Mouse (Mus musculus) neutrophil, adult 5-6 weeks (primary cell): ENCODE results near the gene Tmem258. TPM values are rescaled to one million over a fixed set of nuclear protein-coding genes. Genes with fewer than 3 reads are reported as not detected.

Experiments
- ATAC-seq: fragments of 151-379, 151-347 bp; 2 replicates; pipeline ENCODE4 v1.8.0; 2017; ENCODE audit warnings: mild to moderate bottlenecking, moderate TSS enrichment; ENCODE audit not compliant: insufficient number of reproducible peaks, poor library complexity, low FRiP score, severe bottlenecking; ENCODE audit errors: extremely low read depth
- total RNA-seq: library from RNA; stranded (forward); fragments of 200-1000 nt; gene quantifications from 2 replicates; pipeline ENCODE4 v1.2.3, GENCODE M21; 2017

Tmem258 gene
- total RNA-seq, 1 experiment from 2014 or later, result 57.5 TPM

GRCm38 (mm10) chr19:10182670-10183298 lies 21.0 kb upstream of the Tmem258 start, which contains the start of gene Fads1:
Gene Fads1 (plus strand): TSS chr19:10182888.
- peak; percentile 53 for ATAC-seq

- ATAC-seq, result peak; percentile 18; the same call in 1 of the 2 replicates
Measured at GRCm38 (mm10) chr19:10183299-10183983, 20.4 kb upstream of the Tmem258 start.

GRCm38 (mm10) chr19:10184096-10184495 lies 19.7 kb upstream of the Tmem258 start:
- no peak for ATAC-seq

GRCm38 (mm10) chr19:10185876-10186275 lies 17.9 kb upstream of the Tmem258 start:
- no peak for ATAC-seq

GRCm38 (mm10) chr19:10186569-10186968 lies 17.2 kb upstream of the Tmem258 start:
- no peak for ATAC-seq

- ATAC-seq, result no peak
Measured at GRCm38 (mm10) chr19:10188281-10188811, 15.5 kb upstream of the Tmem258 start.

- no peak for ATAC-seq
Measured at GRCm38 (mm10) chr19:10189022-10189421, 14.8 kb upstream of the Tmem258 start.

GRCm38 (mm10) chr19:10189940-10190339 lies 13.9 kb upstream of the Tmem258 start:
- no peak for ATAC-seq

GRCm38 (mm10) chr19:10190796-10191195 lies 13.0 kb upstream of the Tmem258 start:
- ATAC-seq, result no peak

GRCm38 (mm10) chr19:10191326-10191725 lies 12.5 kb upstream of the Tmem258 start:
- peak; percentile 53 for ATAC-seq

GRCm38 (mm10) chr19:10194337-10194736 lies 9.5 kb upstream of the Tmem258 start:
- no peak for ATAC-seq

GRCm38 (mm10) chr19:10195252-10195651 lies 8.6 kb upstream of the Tmem258 start:
- no peak for ATAC-seq

GRCm38 (mm10) chr19:10197130-10197529 lies 6.7 kb upstream of the Tmem258 start:
- ATAC-seq, result no peak

GRCm38 (mm10) chr19:10198286-10198685 lies 5.5 kb upstream of the Tmem258 start:
- ATAC-seq, result no peak

- ATAC-seq, result peak; percentile 80
Measured at GRCm38 (mm10) chr19:10198723-10199122, 5.1 kb upstream of the Tmem258 start.

GRCm38 (mm10) chr19:10203146-10203847 lies 517 bp upstream of the Tmem258 start:
- ATAC-seq, result no peak

GRCm38 (mm10) chr19:10204616-10205001 lies 795 bp downstream of the Tmem258 start:
- ATAC-seq, result peak; percentile 47; the same call in 1 of the 2 replicates

- ATAC-seq, result no peak
Measured at GRCm38 (mm10) chr19:10205051-10205450, 1.2 kb downstream of the Tmem258 start.

GRCm38 (mm10) chr19:10208851-10209250 lies 5.0 kb downstream of the Tmem258 start:
- no peak for ATAC-seq

GRCm38 (mm10) chr19:10210885-10211284 lies 7.1 kb downstream of the Tmem258 start:
- no peak for ATAC-seq
